Mouse (Mus musculus) olfactory bulb, adult 2 months (tissue): Measurements from ENCODE around the gene Otud4.

Source experiments
- CTCF ChIP-seq: fragments of 200-500 bp; IDR thresholded peaks from 2 replicates; pipeline ENCODE4 v1.5.1; 2012; ENCODE audit warnings: low read depth, mild to moderate bottlenecking, low read length, moderate library complexity; ENCODE audit not compliant: insufficient read depth
- POLR2A ChIP-seq: fragments of 200-500 bp; IDR thresholded peaks from 2 replicates; pipeline ENCODE4 v1.6.1; 2012; ENCODE audit warnings: mild to moderate bottlenecking, low read depth, low read length, moderate library complexity; ENCODE audit not compliant: insufficient read depth

- no peak for TF ChIP-seq CTCF
- no peak for TF ChIP-seq POLR2A
Measured at GRCm38 (mm10) chr8:79623351-79623750, 16.1 kb upstream of the Otud4 start.
